Mouse (Mus musculus) left cerebral cortex, postnatal 36 days (tissue): ENCODE measurements around the gene Man1b1. TPM values are rescaled to one million over a fixed set of nuclear protein-coding genes. Genes with fewer than 3 reads are reported as not detected.
A peak's percentile ranks its signal among the peaks of the same experiment; 100 is the strongest.

Experiments used
- DNase-seq, 2 experiments: peaks; one replicate each; pipeline ENCODE4 v3.0.0; 2021 to 2022; ENCODE audit warnings: low spot score in 2 of 2, mixed read lengths in 1 of 2
- intact Hi-C: fragments of 180-260 bp; cut with DNase I; formaldehyde crosslinking; loops from one replicate; pipeline ENCODE4 v1.15.1; 2025
- total RNA-seq, 2 experiments: library from RNA; stranded (reverse); gene quantifications; 2 replicates each; pipeline ENCODE4 v1.2.3; 2021

The Man1b1 gene
- total RNA-seq, 2 experiments from 2014 or later, result 57.0 to 63.7 TPM

DNA sequence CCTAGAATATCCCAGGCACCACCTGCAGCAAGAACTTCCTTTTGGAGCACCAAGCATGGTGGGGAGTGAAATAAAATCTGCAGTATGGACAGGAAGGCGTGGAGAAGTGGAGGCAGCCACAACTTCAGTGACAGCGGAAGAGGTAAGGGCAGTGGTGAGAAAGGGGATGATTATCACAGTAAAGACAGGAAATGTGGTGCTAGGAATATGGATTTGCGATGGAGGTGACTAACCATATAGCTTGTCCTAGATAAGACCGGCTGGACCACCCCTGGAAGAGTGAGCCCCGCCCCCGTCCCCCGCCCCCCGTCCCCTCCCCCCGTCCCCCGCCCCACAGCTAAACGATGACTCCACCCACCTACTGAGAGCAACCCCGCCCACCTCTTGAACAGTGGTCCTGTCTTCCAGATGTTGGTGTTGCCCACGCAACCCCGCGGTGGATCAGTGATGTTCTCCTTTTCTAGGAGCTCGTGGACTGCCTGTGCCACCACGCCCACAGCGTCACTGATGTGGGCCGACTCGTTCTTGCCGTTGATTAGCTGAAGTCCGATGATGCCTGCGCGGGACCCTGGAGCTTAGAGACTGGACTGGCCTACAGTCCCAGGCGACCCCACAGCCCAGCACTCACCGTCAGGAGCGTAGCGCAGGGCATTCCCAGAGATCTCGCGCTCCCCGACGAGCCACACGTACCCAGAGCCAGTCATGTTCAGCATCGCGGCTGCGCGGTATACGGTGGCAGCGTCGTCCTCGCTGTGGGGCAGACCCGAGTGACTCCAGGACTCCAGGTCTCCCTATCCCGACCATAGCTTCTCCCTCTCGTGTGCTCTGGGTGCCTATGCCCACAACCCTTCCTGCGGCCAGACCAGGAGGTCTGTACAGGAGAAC, 27.2 kb upstream of the Man1b1 start:
- intact Hi-C loops, result no loop called here
- no peak for DNase-seq

DNA sequence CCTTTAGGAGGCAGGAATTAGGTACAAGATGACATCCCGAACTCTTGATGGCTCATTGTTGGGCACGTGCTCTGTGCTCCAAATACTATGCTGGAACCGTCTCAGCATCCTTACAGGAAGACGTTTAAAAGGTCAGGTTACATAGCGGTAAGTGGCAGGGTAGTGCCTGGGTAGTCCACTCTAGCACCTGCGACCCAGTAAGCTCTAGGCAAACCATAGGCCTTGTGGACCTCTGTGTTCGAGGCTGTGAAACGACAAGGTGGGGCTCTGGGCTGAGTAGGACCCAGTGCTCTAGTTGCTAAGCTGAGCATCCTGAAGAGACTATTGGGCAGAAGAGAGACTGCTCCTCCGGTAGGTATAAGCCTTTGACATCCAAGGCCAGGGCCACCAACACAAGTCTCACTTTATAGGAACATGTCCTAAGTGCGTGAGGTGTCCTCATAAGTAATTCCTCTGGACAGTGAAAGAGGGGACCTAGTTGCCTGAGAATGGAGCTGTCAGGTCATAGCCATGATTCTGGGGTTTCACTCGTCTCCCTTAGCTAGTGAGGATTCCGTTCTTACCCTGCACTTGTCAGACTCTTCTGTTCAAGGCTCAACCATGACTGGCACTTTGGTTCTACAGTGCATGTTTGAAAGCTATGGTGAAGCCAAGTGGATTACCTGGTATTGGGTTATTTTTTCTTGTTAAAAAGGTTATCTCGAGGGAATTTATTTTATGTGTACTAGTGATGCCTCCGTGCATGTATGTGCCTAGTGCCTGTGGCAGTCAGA, 26.4 kb upstream of the Man1b1 start:
- intact Hi-C loops, result no loop called here
- DNase-seq, result no peak

DNA sequence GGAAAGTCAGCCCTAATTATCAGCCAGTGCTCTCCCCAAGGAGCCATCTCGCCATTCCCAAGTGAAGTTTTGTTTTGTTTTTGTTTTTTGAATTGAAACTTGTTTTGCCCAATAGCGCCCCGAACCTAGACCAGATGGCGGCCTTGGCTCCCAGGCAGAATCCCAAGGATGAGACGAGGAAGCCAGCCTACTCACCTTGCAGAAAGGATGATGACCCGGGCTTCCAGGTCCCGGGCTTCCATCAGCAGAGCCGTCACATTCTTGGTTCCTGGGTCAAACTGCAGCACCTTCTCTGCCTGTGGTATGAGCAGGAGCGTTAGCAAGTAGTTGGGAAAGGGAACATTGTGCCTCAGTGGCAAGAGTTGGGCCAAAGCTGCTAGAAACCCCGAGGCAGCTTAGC, 22.0 kb upstream of the Man1b1 start:
- intact Hi-C loops, result no loop called here
- no peak for DNase-seq

DNA sequence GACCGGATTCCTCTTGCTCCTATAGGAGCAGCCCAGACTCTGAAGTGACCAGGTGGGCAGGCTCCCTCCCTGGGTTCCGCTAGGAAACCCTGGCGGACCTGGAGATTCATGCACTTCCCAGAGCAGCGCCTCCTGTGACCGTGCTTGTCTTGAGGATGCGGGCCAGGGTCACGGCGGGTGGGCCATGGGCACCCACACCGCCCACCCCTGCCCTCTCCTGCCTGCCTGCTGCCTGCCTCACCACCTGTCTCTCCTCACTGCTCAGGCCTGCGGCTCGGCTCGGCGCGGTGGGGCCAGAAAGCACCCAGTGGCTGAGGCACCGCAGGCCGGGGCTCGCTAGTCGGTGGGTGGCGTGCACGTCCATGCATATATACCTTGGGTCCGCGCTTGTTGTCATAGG, 21.2 kb upstream of the Man1b1 start:
- DNase-seq, result no peak
- intact Hi-C loops, result no loop called here

DNA sequence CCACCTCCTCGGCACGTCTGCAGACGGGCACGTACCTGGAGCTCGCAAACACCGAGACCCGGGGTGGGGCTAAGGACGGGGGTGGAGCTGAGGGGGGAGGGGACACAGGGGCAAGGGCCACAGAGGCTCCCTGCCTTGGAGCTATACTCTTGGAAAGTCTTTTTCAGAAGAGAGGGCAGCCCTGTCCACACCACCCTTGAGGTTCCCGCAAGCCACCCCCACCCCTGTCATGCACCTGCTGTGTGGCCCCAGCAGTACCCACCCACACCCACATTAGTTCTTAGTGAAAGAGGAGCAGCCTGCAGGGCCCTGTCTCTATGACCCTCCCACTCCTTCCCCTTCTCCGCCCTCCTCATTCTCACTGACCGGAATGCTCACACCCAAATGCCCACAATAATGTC, 20.6 kb upstream of the Man1b1 start:
- intact Hi-C loops, result no loop called here
- no peak for DNase-seq

DNA sequence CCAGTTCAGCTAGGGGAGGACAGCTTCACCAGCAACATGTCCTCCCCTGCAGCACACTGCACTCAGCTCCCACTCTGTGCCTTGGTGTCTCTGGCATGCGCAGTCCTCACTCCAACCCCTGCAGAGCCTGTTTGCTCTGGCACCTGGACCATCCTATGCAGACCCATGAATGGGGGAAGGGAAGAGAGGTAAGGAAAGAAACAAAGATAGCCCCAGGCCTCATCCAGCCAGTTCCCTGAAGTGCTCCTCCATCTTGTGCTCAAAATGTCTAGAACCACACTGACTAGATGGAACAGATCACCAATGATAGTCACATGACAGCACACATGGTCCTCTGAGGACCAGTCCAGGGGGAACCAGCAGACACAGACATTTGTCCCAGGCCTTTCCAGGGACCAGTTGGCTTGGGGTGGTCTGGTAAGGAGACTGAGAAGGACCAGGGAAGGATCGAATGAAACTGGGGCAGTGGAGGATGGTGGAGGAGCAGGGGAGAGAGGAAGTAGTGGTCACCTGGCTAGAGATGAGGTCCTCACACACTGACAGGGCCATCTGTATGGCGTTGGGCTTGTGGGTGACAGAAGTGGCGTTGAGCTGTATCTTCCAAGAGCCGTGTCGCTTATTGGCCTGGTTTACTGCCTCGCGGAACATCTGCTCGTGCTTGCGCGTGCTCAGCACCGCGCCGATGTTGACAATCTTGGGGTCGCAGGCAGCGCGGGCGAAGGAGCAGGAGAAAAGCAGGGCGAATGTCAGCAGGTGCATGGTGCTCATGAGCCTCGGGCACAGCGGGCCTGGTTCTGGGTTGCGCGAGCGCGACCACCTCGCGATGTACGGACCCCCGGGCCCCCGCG, 13.8 kb upstream of the Man1b1 start:
- intact Hi-C loops, result no loop called here
- peak; percentile 66 to 73 for DNase-seq

DNA sequence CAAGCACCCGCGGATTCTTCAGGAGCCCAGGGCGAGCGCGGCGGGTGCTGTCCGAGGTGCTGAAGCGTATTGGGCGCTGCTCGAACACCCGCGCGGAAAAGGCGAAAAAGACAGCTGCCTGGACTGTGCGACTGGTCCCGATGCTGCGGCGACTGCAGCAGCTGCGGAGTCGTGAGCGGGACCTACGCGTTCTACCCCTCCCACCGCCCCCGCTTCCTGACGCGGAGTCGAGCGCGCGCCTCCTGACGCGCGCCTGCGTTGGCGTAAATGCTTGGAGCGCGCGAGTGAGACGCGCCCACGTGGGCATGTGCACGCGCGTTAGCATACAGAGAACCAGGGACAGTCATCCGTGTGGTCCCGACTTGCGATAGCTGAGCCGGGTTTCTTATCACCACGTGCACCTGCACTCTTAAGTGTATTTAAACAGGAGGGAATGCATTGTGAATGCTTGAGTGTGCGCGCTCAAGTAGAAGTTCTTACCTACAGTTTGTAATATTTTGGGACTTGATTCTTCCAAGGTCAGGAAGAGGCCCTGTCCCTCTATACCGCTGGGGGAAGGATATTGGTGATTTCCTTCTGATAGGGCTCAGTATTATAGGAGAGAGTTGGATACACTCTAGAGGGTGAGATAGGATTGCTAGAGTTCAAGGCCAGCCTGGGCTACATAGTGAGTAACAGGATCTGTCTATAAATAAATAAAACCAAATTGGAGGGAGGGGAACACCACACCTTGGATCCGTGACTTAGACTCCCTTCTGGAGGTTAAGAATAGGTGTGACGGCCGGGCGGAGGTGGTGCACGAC, 13.0 kb upstream of the Man1b1 start, which contains the start of gene Grin1:
TSS of gene Grin1 (minus strand) at position 217 of the 803 bp plus-strand sequence.
- intact Hi-C loops, result loop anchor here (1.0 kb wide), 1 partner anchor 84 kb away; no protein-coding TSS in a partner anchor

DNA sequence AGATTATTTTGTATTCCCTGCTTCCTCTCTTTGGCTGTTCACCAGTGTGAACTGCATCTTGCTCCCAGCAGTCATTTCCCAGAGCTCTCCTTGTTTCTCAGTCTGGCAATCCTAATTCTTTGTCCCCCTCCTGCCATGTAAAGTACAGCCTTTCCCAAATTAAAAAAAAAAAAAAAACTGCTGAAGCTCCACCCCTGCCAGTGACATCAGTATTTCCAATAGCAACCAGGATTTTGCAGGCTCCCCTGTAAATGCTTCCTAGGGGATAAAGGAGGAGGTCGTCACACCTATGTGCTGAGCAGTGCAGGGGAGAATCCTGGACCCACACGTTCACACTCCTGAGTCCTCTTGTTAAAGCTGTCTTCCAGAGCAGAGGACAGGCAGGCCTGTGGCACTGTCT, 12.1 kb upstream of the Man1b1 start:
- DNase-seq, result no peak
- intact Hi-C loops, result no loop called here

More for the DNA sequence above, 13.0 kb upstream of the Man1b1 start, which contains the start of gene Grin1:
- DNase-seq, result peak; percentile 87 to 91

DNA sequence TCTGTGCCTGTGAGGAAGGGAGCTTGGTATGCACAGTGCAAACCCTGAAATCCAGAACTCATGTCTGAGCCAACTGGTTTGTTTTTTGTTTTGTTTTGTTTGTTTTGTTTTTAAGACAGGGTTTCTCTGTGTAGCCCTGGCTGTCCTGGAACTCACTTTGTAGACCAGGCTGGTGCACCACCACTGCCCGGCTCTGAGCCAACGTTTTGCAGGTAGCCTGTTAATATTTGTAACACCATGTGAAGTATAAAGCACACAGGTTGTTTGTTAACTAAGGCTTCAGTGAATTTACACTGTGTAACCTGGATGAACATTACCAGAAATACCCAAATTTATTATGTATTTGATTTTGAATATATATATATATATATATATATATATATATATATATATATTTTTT, 6.1 kb upstream of the Man1b1 start:
- intact Hi-C loops, result no loop called here
- DNase-seq, result no peak

DNA sequence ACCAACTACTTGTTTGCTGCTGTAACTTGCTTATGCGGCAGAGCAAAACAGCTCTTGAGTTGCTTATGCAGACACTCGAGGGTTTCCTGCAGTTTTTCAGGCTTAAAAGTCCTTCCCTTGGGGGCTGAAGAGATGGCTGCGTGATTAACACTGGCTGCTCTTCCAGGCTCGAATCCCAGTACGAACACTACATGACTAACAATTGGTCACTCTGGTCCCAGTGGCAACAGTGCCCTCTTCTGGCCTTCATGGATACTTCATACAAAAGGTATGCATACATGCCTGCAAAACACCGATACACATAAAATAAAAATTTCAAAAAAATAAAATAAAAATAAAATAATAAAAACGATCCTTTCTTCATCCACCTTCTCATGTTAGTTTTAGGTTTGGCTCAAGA, 3.7 kb upstream of the Man1b1 start:
- intact Hi-C loops, result no loop called here
- no peak for DNase-seq

DNA sequence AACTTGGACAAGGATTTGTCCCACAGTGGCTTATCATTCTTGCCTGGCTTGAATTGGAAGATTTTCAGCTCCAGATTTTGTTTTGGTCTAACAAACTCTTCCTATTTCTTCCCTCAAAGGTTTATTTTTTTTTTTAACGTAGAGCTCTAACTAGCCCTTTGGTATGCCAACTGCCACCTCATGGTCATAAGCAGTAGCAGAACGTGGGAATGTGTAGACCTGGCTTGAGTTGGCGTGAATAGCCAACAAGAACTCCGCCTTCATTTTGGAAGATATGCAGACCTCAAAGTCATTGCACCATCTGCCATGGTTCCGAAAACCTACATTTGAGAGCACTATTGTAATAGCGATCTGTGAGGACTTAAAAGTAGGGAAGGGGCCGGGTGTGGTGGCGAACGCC, 668 bp upstream of the Man1b1 start:
- no peak for DNase-seq
- intact Hi-C loops, result loop anchor here (5.0 kb wide), 1 partner anchor 59 kb away; the partner anchor contains the start of genes Anapc2 and Ssna1

DNA sequence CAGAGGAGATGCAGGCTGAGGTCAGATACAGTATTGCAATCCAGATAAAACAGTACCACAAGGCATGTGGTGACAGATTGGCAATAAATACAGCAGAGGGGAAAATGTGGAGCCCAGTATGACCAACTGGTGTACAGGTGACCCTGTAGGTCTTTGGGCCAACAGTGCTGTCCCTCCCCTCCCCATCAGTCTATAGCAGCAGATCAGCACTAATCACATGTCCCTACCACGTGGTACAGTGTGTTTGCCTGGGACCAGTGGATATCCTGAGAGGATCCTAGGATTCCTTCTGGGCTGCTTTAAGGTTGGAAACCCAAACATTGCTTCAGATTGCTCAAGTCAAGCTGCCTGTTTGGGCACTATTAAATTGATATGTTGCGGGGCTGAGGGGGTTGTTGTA, 1.4 kb downstream of the Man1b1 start:
- intact Hi-C loops, result loop anchor here (5.0 kb wide), 1 partner anchor 61 kb away; the partner anchor contains the start of genes Anapc2 and Ssna1
- no peak for DNase-seq

DNA sequence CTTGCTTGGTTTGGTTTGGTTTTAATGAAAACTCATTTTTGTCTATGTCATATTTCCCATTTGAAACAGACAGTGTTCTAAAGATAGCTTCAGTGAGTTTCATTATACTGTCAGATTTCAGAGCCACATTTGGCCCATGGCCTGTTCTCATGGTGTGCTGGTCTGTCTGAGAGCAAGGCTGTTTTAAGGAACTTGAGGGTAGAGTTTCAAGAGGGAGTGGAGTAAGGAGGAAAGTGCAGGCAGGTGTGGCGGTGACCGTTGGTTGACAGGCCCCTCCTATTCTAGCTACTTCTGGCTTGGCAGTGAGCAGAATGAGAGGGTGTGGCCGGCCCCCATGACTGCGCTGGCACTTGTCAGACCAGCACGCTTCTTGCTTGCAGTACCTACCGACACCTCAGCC, 6.2 kb downstream of the Man1b1 start:
- no peak for DNase-seq
- intact Hi-C loops, result no loop called here

DNA sequence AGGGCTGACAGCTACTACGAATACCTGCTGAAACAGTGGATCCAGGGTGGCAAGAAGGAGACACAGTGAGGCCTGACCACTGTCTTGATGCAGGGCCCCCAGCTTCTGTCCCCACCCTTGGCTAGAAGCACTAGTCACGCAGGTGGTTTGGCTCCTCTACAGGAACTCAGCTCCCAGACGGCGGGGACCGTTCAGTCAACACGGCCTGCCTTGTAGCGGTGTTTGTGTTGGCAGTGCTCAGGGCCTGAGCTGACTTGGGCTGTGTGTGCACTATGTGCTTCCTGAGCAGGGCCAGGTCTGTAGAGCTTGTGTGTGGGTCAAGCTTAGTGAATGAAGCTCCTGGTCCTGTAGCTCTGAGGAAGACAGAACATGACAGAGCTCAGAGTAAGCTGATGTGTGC, 16.0 kb downstream of the Man1b1 start:
- intact Hi-C loops, result no loop called here
- no peak for DNase-seq

DNA sequence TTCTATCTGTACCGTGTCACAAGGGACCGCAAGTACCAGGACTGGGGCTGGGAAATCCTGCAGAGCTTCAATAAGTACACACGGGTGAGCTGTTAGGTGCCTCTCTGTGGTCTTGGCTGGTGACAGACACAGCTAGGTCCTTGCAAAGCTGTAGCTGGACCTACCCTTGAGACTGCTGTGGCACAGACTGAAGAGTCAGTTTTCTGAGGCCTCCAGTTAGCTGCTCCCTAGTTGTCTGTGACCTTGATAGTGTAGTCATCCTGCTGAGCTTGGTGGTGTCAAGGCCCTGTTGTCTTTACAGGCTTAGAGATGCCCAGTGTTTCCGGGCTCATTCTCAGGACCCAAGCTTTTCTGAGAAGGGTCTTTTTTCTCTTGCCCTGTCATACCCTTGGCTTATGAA, 17.4 kb downstream of the Man1b1 start:
- intact Hi-C loops, result no loop called here
- no peak for DNase-seq

DNA sequence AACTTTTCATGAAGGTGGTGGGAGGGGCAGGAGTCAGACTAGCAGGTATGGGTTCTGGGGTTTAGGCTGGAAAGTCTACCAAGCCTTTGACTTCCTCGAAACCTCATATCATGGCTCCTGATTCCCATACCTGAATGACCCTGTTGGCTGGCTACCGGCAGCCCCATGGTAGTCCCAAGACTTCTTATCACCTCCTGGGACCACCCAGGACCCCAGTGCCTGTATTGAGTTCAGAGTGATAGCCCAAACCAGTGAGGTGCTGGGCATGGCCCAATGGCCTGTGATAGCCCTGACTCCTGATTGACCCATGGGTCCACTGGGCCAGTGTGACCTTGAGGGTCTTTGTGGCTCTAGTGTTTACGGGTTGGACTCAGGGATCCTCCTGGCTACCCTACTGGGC, 18.6 kb downstream of the Man1b1 start:
- DNase-seq, result no peak
- intact Hi-C loops, result no loop called here

DNA sequence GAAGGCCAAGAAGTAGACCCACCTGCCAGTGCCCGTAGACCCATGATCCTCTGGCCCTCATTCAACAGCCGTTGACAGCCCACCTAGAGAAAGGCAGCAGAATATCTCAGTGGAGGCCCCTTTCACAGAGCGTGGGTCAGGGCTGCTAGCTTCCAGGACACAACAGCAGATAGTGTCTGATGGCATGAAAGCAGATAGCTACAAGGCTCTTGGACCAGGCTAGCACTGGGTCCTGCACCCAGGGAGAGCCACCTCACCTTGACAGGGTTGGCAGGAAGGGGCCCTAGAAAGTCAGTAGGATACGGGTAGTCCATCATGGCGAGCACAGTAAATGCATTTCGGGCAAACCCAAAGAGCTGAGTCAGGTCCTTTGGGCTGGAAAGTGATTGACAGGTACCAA, 22.1 kb downstream of the Man1b1 start:
- DNase-seq, result no peak
- intact Hi-C loops, result no loop called here

DNA sequence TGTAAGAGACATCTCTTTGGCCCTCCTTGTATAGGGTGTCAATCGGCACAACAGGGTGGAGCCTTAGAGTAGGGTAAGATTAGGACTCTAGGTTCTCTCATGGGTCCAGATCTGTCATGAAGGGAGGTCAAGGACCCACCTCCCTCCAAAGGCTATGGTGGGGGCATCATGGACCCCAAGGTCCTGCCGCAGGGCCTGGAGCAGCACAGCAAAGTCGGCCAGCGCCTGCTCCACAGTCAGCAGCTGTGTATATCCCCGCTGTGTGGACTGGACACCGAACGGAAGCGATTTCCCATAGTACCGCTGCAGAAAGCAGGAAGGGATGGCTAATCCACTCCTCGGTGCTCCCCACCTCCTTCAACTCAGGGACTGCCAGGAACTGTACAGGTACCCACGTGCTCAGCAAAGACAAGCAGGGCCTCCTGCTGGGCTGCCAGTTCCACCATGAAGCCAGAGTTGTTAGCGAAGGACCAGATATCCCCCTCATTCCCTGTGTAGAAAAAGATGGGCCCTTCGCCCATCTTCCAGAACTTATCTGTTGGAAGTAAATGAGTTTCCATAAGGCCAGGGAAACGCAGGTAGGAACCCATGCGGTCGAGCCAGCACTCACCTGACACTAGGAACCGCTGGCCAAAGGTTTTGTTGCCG, 23.4 kb downstream of the Man1b1 start:
- no peak for DNase-seq
- intact Hi-C loops, result no loop called here
